Mouse (Mus musculus) C2C12 (cell line): ENCODE results near the gene Aco1.

Source experiments
- CEBPB ChIP-seq: IDR thresholded peaks from one replicate; pipeline ENCODE4 v1.6.1; 2011; ENCODE audit warnings: low read depth, mild to moderate bottlenecking, control low read depth, moderate library complexity
- CTCF ChIP-seq: IDR thresholded peaks from one replicate; pipeline ENCODE4 v1.5.1; 2011; ENCODE audit not compliant: control insufficient read depth, insufficient read depth, insufficient read length
- MAX ChIP-seq: IDR thresholded peaks from one replicate; pipeline ENCODE4 v1.6.1; 2011; ENCODE audit warnings: mild to moderate bottlenecking, control low read depth
- MYOD1 ChIP-seq: IDR thresholded peaks from one replicate; pipeline ENCODE4 v1.6.1; 2011; ENCODE audit warnings: low read depth; ENCODE audit not compliant: control insufficient read depth, insufficient read length
- MYOG ChIP-seq: IDR thresholded peaks from one replicate; pipeline ENCODE4 v1.6.1; 2011; ENCODE audit not compliant: control insufficient read depth, insufficient read length; ENCODE audit errors: extremely low read depth
- USF1 ChIP-seq: IDR thresholded peaks from one replicate; pipeline ENCODE4 v1.6.1; 2011; ENCODE audit warnings: low read depth, mild to moderate bottlenecking, control low read depth, moderate library complexity

- TF ChIP-seq MYOG (no peak), MAX (no peak), CEBPB (no peak), CTCF (no peak), MYOD1 (no peak), USF1 (no peak)
Measured at GRCm38 (mm10) chr4:40236829-40237228, 93.9 kb downstream of the Aco1 start.
